Mouse (Mus musculus) hindbrain, embryonic 14.5 days (tissue): ENCODE data around the gene Agbl2. TPM values are rescaled to one million over a fixed set of nuclear protein-coding genes. Genes with fewer than 3 reads are reported as not detected.

Experiments used
- ATAC-seq: fragments of 200-750 bp; cut with Nextera tagmentation; 2 replicates; pipeline ENCODE4 v1.8.0; 2017; ENCODE audit warnings: moderate number of reproducible peaks, mild to moderate bottlenecking, moderate TSS enrichment, moderate library complexity; ENCODE audit not compliant: low FRiP score
- DNase-seq: peaks from one replicate; pipeline ENCODE4 v3.0.0-alpha.2; 2015; ENCODE audit warnings: low spot score
- H3K27ac ChIP-seq: fragments of 300-500 bp; sonication (generic); 2 replicates; pipeline ENCODE4 v1.5.1; 2014; ENCODE audit warnings: mild to moderate bottlenecking, moderate library complexity
- H3K27me3 ChIP-seq: fragments of 300-500 bp; sonication (generic); 2 replicates; pipeline ENCODE4 v1.6.1; 2014; ENCODE audit warnings: mild to moderate bottlenecking, low read length, mixed read lengths; ENCODE audit not compliant: control insufficient read depth, insufficient read depth
- H3K36me3 ChIP-seq: fragments of 300-500 bp; sonication (generic); replicated peaks from 2 replicates; pipeline ENCODE4 v1.6.1; 2014; ENCODE audit not compliant: control insufficient read depth, insufficient read depth
- H3K4me1 ChIP-seq: fragments of 300-500 bp; sonication (generic); replicated peaks from 2 replicates; pipeline ENCODE4 v1.6.1; 2014; ENCODE audit warnings: antibody characterized with exemption, low read length, mixed read lengths; ENCODE audit not compliant: control insufficient read depth, insufficient read depth
- H3K4me2 ChIP-seq: fragments of 300-500 bp; sonication (generic); replicated peaks from 2 replicates; pipeline ENCODE4 v1.6.1; 2014; ENCODE audit warnings: mild to moderate bottlenecking, moderate library complexity
- H3K4me3 ChIP-seq: fragments of 300-500 bp; sonication (generic); replicated peaks from 2 replicates; pipeline ENCODE4 v1.5.1; 2014; ENCODE audit warnings: mild to moderate bottlenecking, low read length
- H3K9ac ChIP-seq: fragments of 300-500 bp; sonication (generic); 2 replicates; pipeline ENCODE4 v1.6.1; 2014
- H3K9me3 ChIP-seq: fragments of 300-500 bp; sonication (generic); 2 replicates; pipeline ENCODE4 v1.6.1; 2016; ENCODE audit warnings: low read length; ENCODE audit not compliant: control insufficient read depth
- WGBS: fragments of 180-500 bp; shearing (Covaris S2); extraction: QIAGEN DNeasy Blood & Tissue Kit; methylation state at CpG from one replicate; pipeline ENCODE4 v1.1.7; 2014; 5-methylcytosine and 5-hydroxymethylcytosine counted together
- polyA plus RNA-seq: library from polyadenylated mRNA; unstranded; fragments of >200 nt; fragmentation: Nextera tagmentation; extraction: Ambion mirVana; gene quantifications from 2 replicates; pipeline ENCODE4 v1.2.1, GENCODE M21; 2014

The Agbl2 gene
- polyA plus RNA-seq, 1 experiment from 2014 or later: 1.7 TPM

GRCm38 (mm10) chr2:90846955-90847680, 64.6 kb downstream of the Agbl2 start, which contains the start of gene Mtch2:
Gene Mtch2 (plus strand): TSS chr2:90847155.
- H3K36me3 ChIP-seq: peaks cover 26% of the 10 kb centered on the region
- under 1% methylated on average over 67 of the region's 67 CpGs for WGBS

GRCm38 (mm10) chr2:90847681-90848050, 65.1 kb downstream of the Agbl2 start:
- no peaks in the 10 kb centered on the region for H3K27me3 ChIP-seq
- H3K27ac ChIP-seq: peak overlapping the region; percentile 86
- H3K9me3 ChIP-seq: no peaks in the 10 kb centered on the region
- DNase-seq (peak; percentile 51), ATAC-seq (no peak)
- under 1% methylated on average over 13 of the region's 13 CpGs for WGBS
- H3K4me3 ChIP-seq: peak overlapping the region; percentile 71
- peak overlapping the region; percentile 83 for H3K9ac ChIP-seq
- peak overlapping the region; percentile 65 for H3K4me2 ChIP-seq
- H3K4me1 ChIP-seq: peaks cover 21% of the 10 kb centered on the region
- peaks cover 31% of the 10 kb centered on the region for H3K36me3 ChIP-seq

More at GRCm38 (mm10) chr2:90846955-90847680, 64.6 kb downstream of the Agbl2 start, which contains the start of gene Mtch2:
- Histone ChIP-seq H3K4me2 (peak within 1 kb of the TSS; percentile 65), H3K27me3 (no peaks in the 10 kb centered on the region), H3K4me1 (peaks cover 21% of the 10 kb centered on the region), H3K9ac (peak within 1 kb of the TSS; percentile 83), H3K4me3 (peak within 1 kb of the TSS; percentile 71), H3K9me3 (no peaks in the 10 kb centered on the region), H3K27ac (peak within 1 kb of the TSS; percentile 86)
- DNase-seq (peak; percentile 99), ATAC-seq (peak; percentile 96)

GRCm38 (mm10) chr2:90848331-90848730, 65.8 kb downstream of the Agbl2 start:
- H3K4me1 ChIP-seq: peaks cover 21% of the 10 kb centered on the region
- peak overlapping the region; percentile 86 for H3K27ac ChIP-seq
- peak overlapping the region; percentile 83 for H3K9ac ChIP-seq
- peak overlapping the region; percentile 65 for H3K4me2 ChIP-seq
- ATAC-seq (no peak), DNase-seq (no peak)
- 89% methylated on average over 5 of the region's 5 CpGs for WGBS
- H3K36me3 ChIP-seq: peaks cover 38% of the 10 kb centered on the region
- H3K4me3 ChIP-seq: peak overlapping the region; percentile 71
- H3K27me3 ChIP-seq: no peaks in the 10 kb centered on the region
- no peaks in the 10 kb centered on the region for H3K9me3 ChIP-seq

GRCm38 (mm10) chr2:90850401-90850800, 67.9 kb downstream of the Agbl2 start:
- peaks cover 21% of the 10 kb centered on the region for H3K4me1 ChIP-seq
- H3K27me3 ChIP-seq: no peaks in the 10 kb centered on the region
- H3K36me3 ChIP-seq: peaks cover 56% of the 10 kb centered on the region
- H3K4me2 ChIP-seq: no peak overlapping the region
- no peak overlapping the region for H3K9ac ChIP-seq
- H3K4me3 ChIP-seq: no peak overlapping the region
- DNase-seq (no peak), ATAC-seq (no peak)
- WGBS: 95% methylated on average over 1 of the region's 1 CpGs
- no peak overlapping the region for H3K27ac ChIP-seq
- no peaks in the 10 kb centered on the region for H3K9me3 ChIP-seq

- H3K9me3 ChIP-seq: no peaks in the 10 kb centered on the region
- no peak overlapping the region for H3K4me2 ChIP-seq
- 86% methylated on average over 2 of the region's 2 CpGs for WGBS
- H3K27me3 ChIP-seq: no peaks in the 10 kb centered on the region
- DNase-seq (no peak), ATAC-seq (no peak)
- H3K9ac ChIP-seq: no peak overlapping the region
- no peaks in the 10 kb centered on the region for H3K4me1 ChIP-seq
- peaks cover 95% of the 10 kb centered on the region for H3K36me3 ChIP-seq
- H3K27ac ChIP-seq: no peak overlapping the region
- H3K4me3 ChIP-seq: no peak overlapping the region
Measured at GRCm38 (mm10) chr2:90861486-90861885, 79.0 kb downstream of the Agbl2 start.

- DNase-seq: no peak
- H3K4me3 ChIP-seq: no peak overlapping the region
- no peak; the same call in 1 of the 2 replicates for ATAC-seq
- H3K36me3 ChIP-seq: peaks cover 85% of the 10 kb centered on the region
- H3K27me3 ChIP-seq: no peaks in the 10 kb centered on the region
- peak overlapping the region; percentile 58; the same call in 1 of the 2 replicates for H3K27ac ChIP-seq
- no peaks in the 10 kb centered on the region for H3K4me1 ChIP-seq
- H3K9ac ChIP-seq: no peak overlapping the region
- H3K9me3 ChIP-seq: no peaks in the 10 kb centered on the region
- no peak overlapping the region for H3K4me2 ChIP-seq
Measured at GRCm38 (mm10) chr2:90864184-90864583, 81.7 kb downstream of the Agbl2 start.

GRCm38 (mm10) chr2:90866524-90866923, 84.0 kb downstream of the Agbl2 start:
- H3K36me3 ChIP-seq: peaks cover 62% of the 10 kb centered on the region
- no peak overlapping the region for H3K4me2 ChIP-seq
- 19% methylated on average over 3 of the region's 3 CpGs for WGBS
- ATAC-seq (peak; percentile 90), DNase-seq (peak; percentile 93)
- no peaks in the 10 kb centered on the region for H3K9me3 ChIP-seq
- H3K27me3 ChIP-seq: no peaks in the 10 kb centered on the region
- H3K27ac ChIP-seq: no peak overlapping the region
- 0 out of 2 replicates have a peak, but pooled peaks cover 1% of the 10 kb centered on the region for H3K4me1 ChIP-seq
- H3K4me3 ChIP-seq: no peak overlapping the region
- no peak overlapping the region for H3K9ac ChIP-seq

- 0 out of 2 replicates have a peak, but pooled peaks cover 5% of the 10 kb centered on the region for H3K4me1 ChIP-seq
- no peak overlapping the region for H3K9ac ChIP-seq
- H3K4me3 ChIP-seq: no peak overlapping the region
- 54% methylated on average over 4 of the region's 4 CpGs for WGBS
- H3K36me3 ChIP-seq: peaks cover 26% of the 10 kb centered on the region
- H3K27ac ChIP-seq: no peak overlapping the region
- no peak overlapping the region for H3K4me2 ChIP-seq
- ATAC-seq (no peak), DNase-seq (no peak)
- no peaks in the 10 kb centered on the region for H3K27me3 ChIP-seq
- no peaks in the 10 kb centered on the region for H3K9me3 ChIP-seq
Measured at GRCm38 (mm10) chr2:90870136-90870601, 87.6 kb downstream of the Agbl2 start.

- Histone ChIP-seq H3K36me3 (peaks cover 14% of the 10 kb centered on the region), H3K9ac (no peak overlapping the region), H3K4me1 (0 out of 2 replicates have a peak, but pooled peaks cover 5% of the 10 kb centered on the region), H3K4me3 (no peak overlapping the region), H3K27me3 (no peaks in the 10 kb centered on the region), H3K9me3 (no peaks in the 10 kb centered on the region), H3K27ac (no peak overlapping the region), H3K4me2 (no peak overlapping the region)
- no peak for ATAC-seq
- WGBS: 67% methylated on average over 8 of the region's 8 CpGs
- no peak for DNase-seq
Measured at GRCm38 (mm10) chr2:90871180-90871961, 88.8 kb downstream of the Agbl2 start.
